Mouse (Mus musculus) hindlimb bud, embryonic 11.5 days (tissue): ENCODE data around the gene Srgap3.
"Not testable (repeated sequence)": the region's sequence is repeated elsewhere in the genome, so short reads cannot be mapped to it uniquely, and the experiment has no call there.

ENCODE experiments used
- DNase-seq: peaks from one replicate; pipeline ENCODE4 v3.0.0-alpha.2; 2012; ENCODE audit warnings: low read depth, low spot score; ENCODE audit errors: extremely low spot score

Gene Srgap3

GRCm38 (mm10) chr6:112756866-112757265 is 190.2 kb downstream of the Srgap3 start:
- DNase-seq = no peak

GRCm38 (mm10) chr6:112754994-112755393 is 192.1 kb downstream of the Srgap3 start:
- DNase-seq = no peak

- no peak for DNase-seq
Measured at GRCm38 (mm10) chr6:112752517-112752916, 194.5 kb downstream of the Srgap3 start.

- no peak for DNase-seq
Measured at GRCm38 (mm10) chr6:112752007-112752406, 195.1 kb downstream of the Srgap3 start.

- no peak for DNase-seq
Measured at GRCm38 (mm10) chr6:112742297-112742696, 204.8 kb downstream of the Srgap3 start.

- DNase-seq = no peak
Measured at GRCm38 (mm10) chr6:112741766-112742165, 205.3 kb downstream of the Srgap3 start.

- DNase-seq = no peak
Measured at GRCm38 (mm10) chr6:112739635-112740034, 207.4 kb downstream of the Srgap3 start.

GRCm38 (mm10) chr6:112738924-112739323 is 208.1 kb downstream of the Srgap3 start:
- DNase-seq = no peak

GRCm38 (mm10) chr6:112736471-112736870 is 210.6 kb downstream of the Srgap3 start:
- no peak for DNase-seq

GRCm38 (mm10) chr6:112735054-112735453 is 212.0 kb downstream of the Srgap3 start:
- no peak for DNase-seq

- DNase-seq = no peak
Measured at GRCm38 (mm10) chr6:112733942-112734341, 213.1 kb downstream of the Srgap3 start.

GRCm38 (mm10) chr6:112732434-112732833 is 214.6 kb downstream of the Srgap3 start:
- no peak for DNase-seq

- no peak for DNase-seq
Measured at GRCm38 (mm10) chr6:112731386-112731785, 215.7 kb downstream of the Srgap3 start.

- peak; percentile 75 for DNase-seq
Measured at GRCm38 (mm10) chr6:112728760-112729422, 218.2 kb downstream of the Srgap3 start.

- no peak for DNase-seq
Measured at GRCm38 (mm10) chr6:112725468-112725867, 221.6 kb downstream of the Srgap3 start.

- no peak for DNase-seq
Measured at GRCm38 (mm10) chr6:112720409-112721080, 226.5 kb downstream of the Srgap3 start.

- DNase-seq = no peak
Measured at GRCm38 (mm10) chr6:112719983-112720382, 227.1 kb downstream of the Srgap3 start.

GRCm38 (mm10) chr6:112717168-112717567 is 229.9 kb downstream of the Srgap3 start:
- DNase-seq = no peak

GRCm38 (mm10) chr6:112713951-112714350 is 233.1 kb downstream of the Srgap3 start:
- DNase-seq = no peak

GRCm38 (mm10) chr6:112702296-112702695 is 244.8 kb downstream of the Srgap3 start:
- not testable (repeated sequence) for DNase-seq

- no peak for DNase-seq
Measured at GRCm38 (mm10) chr6:112700392-112700791, 246.7 kb downstream of the Srgap3 start.

GRCm38 (mm10) chr6:112699115-112699514 is 248.0 kb downstream of the Srgap3 start:
- DNase-seq = no peak
